Mouse (Mus musculus): ENCODE data around the gene Hils1. TPM values are rescaled to one million over a fixed set of nuclear protein-coding genes. Genes with fewer than 3 reads are reported as not detected.

The Hils1 gene
- polyA plus RNA-seq, 1 experiment from 2014 or later, result not detected

GRCm38 (mm10) chr11:94992480-94992753, 25.0 kb downstream of the Hils1 start:
- DNase-seq (ENCODE audit: low spot score) (no peak), ATAC-seq (replicated peaks; ENCODE audit: low FRiP score) (no peak)
- under 1% methylated on average over 20 of the region's 20 CpGs for whole genome bisulfite sequencing

DNA sequence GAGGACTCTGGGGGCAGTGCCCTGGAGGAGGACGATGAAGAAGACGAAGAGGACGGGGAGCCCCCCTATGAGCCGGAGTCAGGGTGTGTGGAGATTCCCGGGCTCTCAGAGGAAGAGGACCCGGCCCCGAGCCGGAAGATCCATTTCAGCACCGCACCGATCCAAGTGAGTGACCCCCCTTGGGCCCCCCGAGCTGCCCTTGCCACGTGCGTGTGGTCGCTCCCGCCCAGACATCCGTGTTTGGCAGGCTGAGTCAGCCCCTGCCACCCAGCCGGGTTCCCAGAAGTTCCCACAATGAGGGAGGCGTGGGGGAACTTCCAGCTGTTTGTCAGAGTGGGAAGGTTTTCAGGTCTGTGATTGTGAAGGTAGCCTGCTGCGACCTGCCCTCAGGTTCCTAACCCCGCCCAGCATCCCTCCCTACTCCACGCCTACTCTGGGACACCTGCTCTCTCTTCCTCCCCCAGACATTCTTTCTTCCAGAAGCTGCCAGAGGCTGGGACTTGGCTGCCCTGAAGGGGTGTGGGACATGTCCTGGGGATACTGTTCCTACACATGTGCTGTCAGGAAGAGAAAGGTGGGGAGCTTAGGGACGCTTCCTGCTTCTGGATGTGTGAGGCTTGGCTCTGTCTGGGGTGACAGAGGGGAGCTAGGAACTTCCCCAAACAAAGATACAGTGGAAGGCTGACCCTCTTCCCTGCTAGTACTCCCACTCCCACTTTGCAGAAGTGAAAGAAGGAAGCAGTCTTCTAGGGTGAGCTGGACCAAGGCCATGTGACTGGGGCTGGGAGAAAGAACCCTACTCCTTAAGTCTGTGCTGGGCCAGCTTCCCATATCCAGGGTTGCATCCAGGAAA, 25.6 kb downstream of the Hils1 start:
- Histone ChIP-seq H3K27me3 (replicated peaks; ENCODE audit: control insufficient read depth, insufficient read depth, low read length) (no peaks in the 10 kb centered on the region), H3K4me3 (ENCODE audit: low read depth, low read length) (peak overlapping the region; percentile 98), H3K9me3 (ENCODE audit: control insufficient read depth, low read length) (no peaks in the 10 kb centered on the region), H3K4me2 (peak overlapping the region; percentile 95), H3K9ac (ENCODE audit: low read depth, low read length) (peak overlapping the region; percentile 99), H3K4me1 (replicated peaks; ENCODE audit: control insufficient read depth, insufficient read depth, low read length) (peaks cover 71% of the 10 kb centered on the region), H3K36me3 (ENCODE audit: control insufficient read depth, insufficient read depth, low read length) (peaks cover 14% of the 10 kb centered on the region; the same call in 1 of the 2 replicates), H3K27ac (ENCODE audit: low read depth, low read length) (peak overlapping the region; percentile 92)
- 2% methylated on average over 22 of the region's 22 CpGs for WGBS
- ATAC-seq (replicated peaks; ENCODE audit: low FRiP score), result no peak
- peak; percentile 61 for DNase-seq (ENCODE audit: low spot score)

More at GRCm38 (mm10) chr11:94992480-94992753, 25.0 kb downstream of the Hils1 start:
- peak overlapping the region; percentile 98 for H3K4me3 ChIP-seq (ENCODE audit: low read depth, low read length)
- no peaks in the 10 kb centered on the region for H3K27me3 ChIP-seq (replicated peaks; ENCODE audit: control insufficient read depth, insufficient read depth, low read length)
- peaks cover 71% of the 10 kb centered on the region for H3K4me1 ChIP-seq (replicated peaks; ENCODE audit: control insufficient read depth, insufficient read depth, low read length)
- peaks cover 13% of the 10 kb centered on the region; the same call in 1 of the 2 replicates for H3K36me3 ChIP-seq (ENCODE audit: control insufficient read depth, insufficient read depth, low read length)
- peak overlapping the region; percentile 99 for H3K9ac ChIP-seq (ENCODE audit: low read depth, low read length)
- peak overlapping the region; percentile 95 for H3K4me2 ChIP-seq
- peak overlapping the region; percentile 92 for H3K27ac ChIP-seq (ENCODE audit: low read depth, low read length)
- no peaks in the 10 kb centered on the region for H3K9me3 ChIP-seq (ENCODE audit: control insufficient read depth, low read length)

- Histone ChIP-seq H3K27me3 (replicated peaks; ENCODE audit: control insufficient read depth, insufficient read depth, low read length) (no peaks in the 10 kb centered on the region), H3K27ac (ENCODE audit: low read depth, low read length) (peak overlapping the region; percentile 52), H3K9ac (ENCODE audit: low read depth, low read length) (peak overlapping the region; percentile 99), H3K4me2 (peak overlapping the region; percentile 95), H3K4me1 (replicated peaks; ENCODE audit: control insufficient read depth, insufficient read depth, low read length) (peaks cover 71% of the 10 kb centered on the region), H3K36me3 (ENCODE audit: control insufficient read depth, insufficient read depth, low read length) (peaks cover 27% of the 10 kb centered on the region; the same call in 1 of the 2 replicates), H3K9me3 (ENCODE audit: control insufficient read depth, low read length) (no peaks in the 10 kb centered on the region), H3K4me3 (ENCODE audit: low read depth, low read length) (peak overlapping the region; percentile 98)
- 28% methylated on average over 10 of the region's 10 CpGs for WGBS
- DNase-seq (ENCODE audit: low spot score) (no peak), ATAC-seq (replicated peaks; ENCODE audit: low FRiP score) (no peak)
Measured at GRCm38 (mm10) chr11:94994208-94994814, 26.9 kb downstream of the Hils1 start.

DNA sequence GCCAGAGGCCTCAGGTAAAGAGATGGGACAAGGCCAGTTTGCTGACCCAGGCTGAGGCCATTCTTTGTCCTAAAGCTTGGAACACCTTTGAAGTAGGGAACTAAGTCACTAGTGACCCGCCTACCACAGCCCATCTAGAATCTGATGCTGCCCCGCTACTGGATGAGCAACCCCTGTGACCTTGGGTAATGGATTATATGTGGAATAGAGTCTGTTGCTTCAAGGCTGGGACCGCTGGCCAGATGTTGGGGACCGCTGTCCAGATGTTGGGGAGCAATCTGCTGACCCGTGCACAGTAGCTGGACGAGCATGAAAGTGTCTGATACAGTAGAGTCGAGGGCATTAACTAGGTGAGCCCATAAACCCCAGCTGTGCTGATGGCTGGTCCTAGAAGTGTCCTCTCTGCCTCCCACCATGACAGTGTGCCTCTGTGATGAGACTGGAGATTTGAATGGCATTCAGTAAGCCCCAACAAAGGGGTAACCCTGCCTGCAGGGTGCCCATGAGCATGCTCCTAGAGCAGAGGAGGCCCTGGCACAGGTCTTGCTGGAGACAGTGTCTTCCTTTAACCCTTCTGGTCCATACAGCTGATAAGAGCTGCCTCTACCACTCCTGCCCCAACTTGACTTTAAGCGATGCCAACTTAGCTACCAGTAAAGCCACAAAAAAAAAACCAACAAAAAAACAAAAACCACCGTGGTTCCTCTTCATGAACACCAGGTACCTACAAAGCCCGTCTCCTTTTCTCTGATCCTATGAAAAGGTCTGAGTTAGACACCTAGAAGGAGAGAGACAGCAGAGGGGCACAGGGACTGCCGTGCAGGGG, 27.8 kb downstream of the Hils1 start:
- no peaks in the 10 kb centered on the region for H3K27me3 ChIP-seq (replicated peaks; ENCODE audit: control insufficient read depth, insufficient read depth, low read length)
- WGBS, result 65% methylated on average over 11 of the region's 11 CpGs
- DNase-seq (ENCODE audit: low spot score) (no peak), ATAC-seq (replicated peaks; ENCODE audit: low FRiP score) (no peak)
- H3K4me3 ChIP-seq (ENCODE audit: low read depth, low read length), result peak overlapping the region; percentile 98
- peak overlapping the region; percentile 74 for H3K27ac ChIP-seq (ENCODE audit: low read depth, low read length)
- H3K9ac ChIP-seq (ENCODE audit: low read depth, low read length), result peak overlapping the region; percentile 99
- no peaks in the 10 kb centered on the region for H3K9me3 ChIP-seq (ENCODE audit: control insufficient read depth, low read length)
- H3K4me2 ChIP-seq, result peak overlapping the region; percentile 95
- H3K4me1 ChIP-seq (replicated peaks; ENCODE audit: control insufficient read depth, insufficient read depth, low read length), result peaks cover 74% of the 10 kb centered on the region
- H3K36me3 ChIP-seq (ENCODE audit: control insufficient read depth, insufficient read depth, low read length), result peaks cover 33% of the 10 kb centered on the region; the same call in 1 of the 2 replicates

DNA sequence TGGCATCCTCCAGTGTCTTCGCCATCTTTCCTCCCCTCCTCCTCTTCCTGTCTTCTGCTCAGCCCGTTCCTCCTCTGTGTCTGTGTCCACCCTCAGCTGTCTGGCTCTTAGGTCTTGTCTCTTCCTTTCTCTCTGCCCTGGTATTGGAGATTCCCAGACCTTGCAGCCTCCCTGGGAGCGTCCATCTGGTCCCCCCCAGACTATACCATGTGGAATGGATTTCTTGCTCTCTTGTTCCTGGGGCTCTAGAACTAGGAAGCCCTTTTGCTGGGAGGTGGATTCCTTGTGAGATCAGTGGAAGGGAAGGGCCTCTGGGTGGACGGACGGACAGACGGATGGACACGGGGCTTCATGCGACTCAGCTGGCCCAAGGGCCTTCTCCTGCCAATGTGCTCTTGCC, 28.7 kb downstream of the Hils1 start:
- Histone ChIP-seq H3K36me3 (ENCODE audit: control insufficient read depth, insufficient read depth, low read length) (peaks cover 40% of the 10 kb centered on the region; the same call in 1 of the 2 replicates), H3K4me2 (peak overlapping the region; percentile 95), H3K27ac (ENCODE audit: low read depth, low read length) (peak overlapping the region; percentile 74), H3K9ac (ENCODE audit: low read depth, low read length) (peak overlapping the region; percentile 44; the same call in 1 of the 2 replicates), H3K4me1 (replicated peaks; ENCODE audit: control insufficient read depth, insufficient read depth, low read length) (peaks cover 79% of the 10 kb centered on the region), H3K27me3 (replicated peaks; ENCODE audit: control insufficient read depth, insufficient read depth, low read length) (no peaks in the 10 kb centered on the region), H3K4me3 (ENCODE audit: low read depth, low read length) (peak overlapping the region; percentile 98), H3K9me3 (ENCODE audit: control insufficient read depth, low read length) (no peaks in the 10 kb centered on the region)
- DNase-seq (ENCODE audit: low spot score) (no peak), ATAC-seq (replicated peaks; ENCODE audit: low FRiP score) (no peak)
- 80% methylated on average over 8 of the region's 8 CpGs for WGBS

GRCm38 (mm10) chr11:94996984-94997383, 29.6 kb downstream of the Hils1 start:
- no peak for ATAC-seq (replicated peaks; ENCODE audit: low FRiP score)
- Histone ChIP-seq H3K9me3 (ENCODE audit: control insufficient read depth, low read length) (no peaks in the 10 kb centered on the region), H3K27me3 (replicated peaks; ENCODE audit: control insufficient read depth, insufficient read depth, low read length) (no peaks in the 10 kb centered on the region), H3K4me1 (replicated peaks; ENCODE audit: control insufficient read depth, insufficient read depth, low read length) (peaks cover 85% of the 10 kb centered on the region), H3K4me2 (peak overlapping the region; percentile 95), H3K9ac (ENCODE audit: low read depth, low read length) (peak overlapping the region; percentile 69), H3K36me3 (ENCODE audit: control insufficient read depth, insufficient read depth, low read length) (peaks cover 47% of the 10 kb centered on the region), H3K4me3 (ENCODE audit: low read depth, low read length) (peak overlapping the region; percentile 98), H3K27ac (ENCODE audit: low read depth, low read length) (peak overlapping the region; percentile 74)
- WGBS, result 81% methylated on average over 6 of the region's 6 CpGs
- DNase-seq (ENCODE audit: low spot score), result no peak

GRCm38 (mm10) chr11:94997596-94997995, 30.2 kb downstream of the Hils1 start:
- DNase-seq (ENCODE audit: low spot score), result peak; percentile 71

DNA sequence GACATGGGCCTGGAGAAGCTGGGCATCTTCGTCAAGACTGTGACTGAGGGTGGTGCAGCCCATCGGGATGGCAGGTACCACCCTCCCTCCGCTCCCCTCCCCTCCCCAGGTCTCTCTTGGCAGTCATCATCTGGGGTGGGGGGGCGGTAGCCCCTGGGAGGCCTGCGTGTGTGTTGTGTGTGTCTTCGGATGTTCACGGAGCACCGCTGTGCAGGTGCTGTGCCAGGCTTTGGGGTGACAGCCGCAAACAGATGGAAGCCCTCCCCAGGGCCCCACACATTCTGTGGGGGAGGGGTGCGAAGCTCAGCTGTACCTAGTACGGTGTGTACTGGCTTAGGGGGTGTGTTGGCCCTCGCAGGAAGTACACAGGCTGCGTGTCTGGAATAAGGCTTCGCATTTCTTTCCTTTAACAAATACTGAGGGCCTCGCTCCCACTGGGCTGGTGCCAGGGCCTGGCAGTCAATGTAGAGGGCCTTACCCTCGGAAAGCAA, 30.7 kb downstream of the Hils1 start:
- peak overlapping the region; percentile 74 for H3K27ac ChIP-seq (ENCODE audit: low read depth, low read length)
- DNase-seq (ENCODE audit: low spot score) (no peak), ATAC-seq (replicated peaks; ENCODE audit: low FRiP score) (peak; percentile 46)
- no peaks in the 10 kb centered on the region for H3K27me3 ChIP-seq (replicated peaks; ENCODE audit: control insufficient read depth, insufficient read depth, low read length)
- H3K4me1 ChIP-seq (replicated peaks; ENCODE audit: control insufficient read depth, insufficient read depth, low read length), result peaks cover 93% of the 10 kb centered on the region
- peak overlapping the region; percentile 95 for H3K4me2 ChIP-seq
- H3K4me3 ChIP-seq (ENCODE audit: low read depth, low read length), result peak overlapping the region; percentile 98
- H3K36me3 ChIP-seq (ENCODE audit: control insufficient read depth, insufficient read depth, low read length), result peaks cover 58% of the 10 kb centered on the region
- WGBS, result 66% methylated on average over 16 of the region's 16 CpGs
- peak overlapping the region; percentile 69 for H3K9ac ChIP-seq (ENCODE audit: low read depth, low read length)
- no peaks in the 10 kb centered on the region for H3K9me3 ChIP-seq (ENCODE audit: control insufficient read depth, low read length)

More at GRCm38 (mm10) chr11:94997596-94997995, 30.2 kb downstream of the Hils1 start:
- Histone ChIP-seq H3K36me3 (ENCODE audit: control insufficient read depth, insufficient read depth, low read length) (peaks cover 53% of the 10 kb centered on the region), H3K4me2 (peak overlapping the region; percentile 95), H3K27me3 (replicated peaks; ENCODE audit: control insufficient read depth, insufficient read depth, low read length) (no peaks in the 10 kb centered on the region), H3K27ac (ENCODE audit: low read depth, low read length) (peak overlapping the region; percentile 74), H3K9me3 (ENCODE audit: control insufficient read depth, low read length) (no peaks in the 10 kb centered on the region), H3K4me3 (ENCODE audit: low read depth, low read length) (peak overlapping the region; percentile 98), H3K4me1 (replicated peaks; ENCODE audit: control insufficient read depth, insufficient read depth, low read length) (peaks cover 90% of the 10 kb centered on the region), H3K9ac (ENCODE audit: low read depth, low read length) (peak overlapping the region; percentile 69)
- WGBS, result 39% methylated on average over 5 of the region's 5 CpGs
- ATAC-seq (replicated peaks; ENCODE audit: low FRiP score), result peak; percentile 91

Measured in liver, embryonic 11.5 days (tissue).